Mouse (Mus musculus) macrophage (primary cell): ENCODE results near the gene Gm26992. TPM values are rescaled to one million over a fixed set of nuclear protein-coding genes. Genes with fewer than 3 reads are reported as not detected.
"Not testable (repeated sequence)": the region's sequence is repeated elsewhere in the genome, so short reads cannot be mapped to it uniquely, and the experiment has no call there.

Experiments
- H3K27ac ChIP-seq: fragments of 350-480 bp; formaldehyde crosslinking; 2 replicates; pipeline ENCODE4 v1.9.0; 2021
- H3K36me3 ChIP-seq: fragments of 350-480 bp; formaldehyde crosslinking; 2 replicates; pipeline ENCODE4 v1.9.0; 2021; ENCODE audit errors: inconsistent target
- H3K4me3 ChIP-seq: fragments of 350-480 bp; formaldehyde crosslinking; 2 replicates; pipeline ENCODE4 v1.9.0; 2021; ENCODE audit errors: inconsistent target
- H3K79me2 ChIP-seq: fragments of 350-480 bp; formaldehyde crosslinking; 2 replicates; pipeline ENCODE4 v1.9.0; 2021; ENCODE audit errors: inconsistent target
- WGBS: methylation state at CpG from one replicate; pipeline ENCODE4 v1.1.7; 2026; ENCODE audit warnings: inconsistent platforms; ENCODE audit not compliant: missing documents; 5-methylcytosine and 5-hydroxymethylcytosine counted together
- polyA plus RNA-seq: library from polyadenylated mRNA; stranded (reverse); fragments of 250-400 nt; gene quantifications from 3 replicates; pipeline ENCODE4 v1.2.4, GENCODE M21; 2018; ENCODE audit warnings: inconsistent platforms
- total RNA-seq, 78 experiments: library from RNA; depleted of rRNA; stranded (reverse); fragments of 250-400 nt; gene quantifications; 1 replicate in 9 of 78; 2 replicates in 24 of 78; 3 replicates in 43 of 78; 4 replicates in 2 of 78; pipeline ENCODE4 v1.2.4; 2018; ENCODE audit warnings: inconsistent platforms in 56 of 78

Gene Gm26992
- 10 to 100 TPM in 1 of 26 experiments, 1 to 10 TPM in 11, not detected in 14; 2.7 to 10.5 (median 4.9) TPM for total RNA-seq (2018; cell fraction: chromatin; rRNA removed)
- not detected for total RNA-seq (2018; cell fraction: cytosol; rRNA removed)
- total RNA-seq (2018; cell fraction: nucleus; rRNA removed) = 1 to 10 TPM in 3 of 26 experiments, not detected in 23; 2.0 to 7.4 (median 2.8) TPM
- polyA plus RNA-seq = not detected in 3 replicates

GRCm38 (mm10) chrX:103421710-103422109 lies at the start of gene Gm26992:
Gene Gm26992, plus strand, starts transcription at chrX:103422010.
- no peaks in the 10 kb centered on the region for H3K79me2 ChIP-seq
- H3K36me3 ChIP-seq = no peaks in the 10 kb centered on the region
- 83% methylated on average over 2 of the region's 2 CpGs for WGBS
- H3K4me3 ChIP-seq = no peak within 1 kb of the TSS
- no peak within 1 kb of the TSS for H3K27ac ChIP-seq

- Histone ChIP-seq H3K4me3 (no peak overlapping the region), H3K27ac (no peak overlapping the region)
- 75% methylated on average over 5 of the region's 5 CpGs for WGBS
Measured at GRCm38 (mm10) chrX:103374250-103374649, 47.6 kb upstream of the Gm26992 start.

GRCm38 (mm10) chrX:103384528-103384927 lies 37.3 kb upstream of the Gm26992 start:
- H3K36me3 ChIP-seq = no peaks in the 10 kb centered on the region
- no peak overlapping the region for H3K27ac ChIP-seq
- H3K79me2 ChIP-seq = no peaks in the 10 kb centered on the region
- WGBS = 80% methylated on average over 3 of the region's 3 CpGs
- H3K4me3 ChIP-seq = no peak overlapping the region

More at GRCm38 (mm10) chrX:103374250-103374649, 47.6 kb upstream of the Gm26992 start:
- Histone ChIP-seq H3K79me2 (no peaks in the 10 kb centered on the region), H3K36me3 (no peaks in the 10 kb centered on the region)

- H3K27ac ChIP-seq = no peak overlapping the region
- H3K4me3 ChIP-seq = no peak overlapping the region
- no peaks in the 10 kb centered on the region for H3K36me3 ChIP-seq
- 85% methylated on average over 2 of the region's 3 CpGs for WGBS
- H3K79me2 ChIP-seq = no peaks in the 10 kb centered on the region
Measured at GRCm38 (mm10) chrX:103388131-103388530, 33.7 kb upstream of the Gm26992 start.

- 38% methylated on average over 1 of the region's 1 CpGs for WGBS
- Histone ChIP-seq H3K36me3 (no peaks in the 10 kb centered on the region), H3K4me3 (no peak overlapping the region), H3K79me2 (no peaks in the 10 kb centered on the region), H3K27ac (no peak overlapping the region)
Measured at GRCm38 (mm10) chrX:103393841-103394240, 28.0 kb upstream of the Gm26992 start.

GRCm38 (mm10) chrX:103405021-103405420 lies 16.8 kb upstream of the Gm26992 start:
- Histone ChIP-seq H3K4me3 (no peak overlapping the region), H3K36me3 (no peaks in the 10 kb centered on the region), H3K79me2 (no peaks in the 10 kb centered on the region), H3K27ac (no peak overlapping the region)
- WGBS = 94% methylated on average over 4 of the region's 13 CpGs

GRCm38 (mm10) chrX:103414167-103414566 lies 7.6 kb upstream of the Gm26992 start, which contains the start of gene Tsx:
Gene Tsx, plus strand, starts transcription at chrX:103414467.
- no peaks in the 10 kb centered on the region for H3K79me2 ChIP-seq
- no peak within 1 kb of the TSS for H3K4me3 ChIP-seq
- no peak within 1 kb of the TSS for H3K27ac ChIP-seq
- WGBS = 88% methylated on average over 2 of the region's 5 CpGs
- no peaks in the 10 kb centered on the region for H3K36me3 ChIP-seq

GRCm38 (mm10) chrX:103427677-103428076 lies 5.9 kb downstream of the Gm26992 start:
- H3K36me3 ChIP-seq = no peaks in the 10 kb centered on the region
- no peak overlapping the region for H3K4me3 ChIP-seq
- no peak overlapping the region for H3K27ac ChIP-seq
- no peaks in the 10 kb centered on the region for H3K79me2 ChIP-seq
- WGBS = 37% methylated on average over 7 of the region's 7 CpGs

- no peak overlapping the region for H3K4me3 ChIP-seq
- H3K27ac ChIP-seq = no peak overlapping the region
- no peaks in the 10 kb centered on the region for H3K79me2 ChIP-seq
- H3K36me3 ChIP-seq = no peaks in the 10 kb centered on the region
- WGBS = 84% methylated on average over 7 of the region's 7 CpGs
Measured at GRCm38 (mm10) chrX:103432293-103432692, 10.5 kb downstream of the Gm26992 start.

GRCm38 (mm10) chrX:103438023-103438422 lies 16.2 kb downstream of the Gm26992 start:
- Histone ChIP-seq H3K79me2 (no peaks in the 10 kb centered on the region), H3K4me3 (no peak overlapping the region), H3K36me3 (no peaks in the 10 kb centered on the region), H3K27ac (no peak overlapping the region)
- 36% methylated on average over 7 of the region's 9 CpGs for WGBS

GRCm38 (mm10) chrX:103440803-103441202 lies 19.0 kb downstream of the Gm26992 start:
- WGBS = 0% methylated on average over 1 of the region's 1 CpGs

GRCm38 (mm10) chrX:103443755-103444154 lies 21.9 kb downstream of the Gm26992 start:
- H3K36me3 ChIP-seq = no peaks in the 10 kb centered on the region
- H3K4me3 ChIP-seq = no peak overlapping the region
- 18% methylated on average over 5 of the region's 7 CpGs for WGBS
- no peak overlapping the region for H3K27ac ChIP-seq
- H3K79me2 ChIP-seq = no peaks in the 10 kb centered on the region

More at GRCm38 (mm10) chrX:103440803-103441202, 19.0 kb downstream of the Gm26992 start:
- Histone ChIP-seq H3K36me3 (no peaks in the 10 kb centered on the region), H3K79me2 (no peaks in the 10 kb centered on the region), H3K4me3 (no peak overlapping the region), H3K27ac (no peak overlapping the region)

GRCm38 (mm10) chrX:103447539-103448169 lies 25.8 kb downstream of the Gm26992 start:
- no peak overlapping the region for H3K4me3 ChIP-seq
- no peaks in the 10 kb centered on the region for H3K36me3 ChIP-seq
- no peak overlapping the region for H3K27ac ChIP-seq
- WGBS = 12% methylated on average over 34 of the region's 34 CpGs
- no peaks in the 10 kb centered on the region for H3K79me2 ChIP-seq

- H3K27ac ChIP-seq, H3K4me3 ChIP-seq, H3K36me3 ChIP-seq, H3K79me2 ChIP-seq: not testable (repeated sequence)
- 55% methylated on average over 9 of the region's 13 CpGs for WGBS
Measured at GRCm38 (mm10) chrX:103448429-103448828, 26.6 kb downstream of the Gm26992 start.

GRCm38 (mm10) chrX:103448943-103449722 lies 27.3 kb downstream of the Gm26992 start:
- not testable (repeated sequence) for H3K36me3 ChIP-seq, H3K4me3 ChIP-seq, H3K27ac ChIP-seq, H3K79me2 ChIP-seq
- 71% methylated on average over 9 of the region's 27 CpGs for WGBS
